Mouse (Mus musculus) neutrophil, adult 83 days (primary cell): ENCODE results near the gene Trpc3. TPM values are rescaled to one million over a fixed set of nuclear protein-coding genes. Genes with fewer than 3 reads are reported as not detected.

Source experiments
- total RNA-seq, 2 experiments: library from RNA; stranded (reverse); gene quantifications; one replicate each; pipeline ENCODE4 v1.2.4; 2023

The Trpc3 gene
- not detected for total RNA-seq

GRCm38 (mm10) chr3:36689392-36690291, at the start of gene Trpc3:
TSS of gene Trpc3 (minus strand) at chr3:36690167.

GRCm38 (mm10) chr3:36613202-36613907, 76.6 kb downstream of the Trpc3 start, which contains the start of gene Bbs7:
TSS of gene Bbs7 (minus strand) at chr3:36613477.

GRCm38 (mm10) chr3:36571827-36572378, 118.1 kb downstream of the Trpc3 start, which contains the start of gene Ccna2:
TSS of gene Ccna2 (minus strand) at chr3:36572150.

Other genes with a start within 250 kb of the Trpc3 start
- gene Anxa5, start 214.3 kb downstream of the Trpc3 start, total RNA-seq: 100 to 1,000 TPM; 124 to 145 TPM
- not detected for gene 1810062G17Rik, start 214.2 kb downstream of the Trpc3 start, total RNA-seq
- not detected for gene Gm11549, start 168.4 kb downstream of the Trpc3 start, total RNA-seq
- gene Exosc9, start 137.6 kb downstream of the Trpc3 start, total RNA-seq: 10 to 100 TPM; 12.8 to 15.3 TPM
- 100 to 1,000 TPM in 1 of 2 experiments, 10 to 100 TPM in 1; 97.5 to 119 TPM for gene Ccna2, start 118.0 kb downstream of the Trpc3 start, total RNA-seq
- under 1 TPM; 0.46 to 0.57 TPM for gene Bbs7, start 76.7 kb downstream of the Trpc3 start, total RNA-seq
- gene 4932438A13Rik, start 172.9 kb upstream of the Trpc3 start, total RNA-seq: 100 to 1,000 TPM in 1 of 2 experiments, 10 to 100 TPM in 1; 86.5 to 112 TPM